Mouse (Mus musculus): ENCODE results near the gene Nhlrc2.

DNA sequence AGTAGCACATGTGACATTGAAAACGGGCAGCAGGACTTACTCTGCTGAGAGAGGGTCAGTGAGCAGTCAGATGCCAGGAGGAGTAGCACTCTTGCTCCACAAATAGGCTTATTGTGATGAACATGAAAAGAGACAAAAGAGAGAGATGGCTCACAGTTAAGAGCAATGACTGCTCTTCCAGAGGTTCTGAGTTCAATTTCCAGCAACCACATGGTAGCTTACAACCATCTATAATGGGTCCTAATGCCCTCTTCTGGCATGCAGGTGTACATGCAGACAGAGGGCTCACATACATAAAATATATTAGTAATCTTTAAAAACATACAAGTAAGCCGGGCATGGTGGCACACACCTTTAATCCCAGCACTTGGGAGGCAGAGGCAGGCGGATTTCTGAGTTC lies 5.1 kb downstream of the Nhlrc2 start:
- no peak for TF ChIP-seq USF1 (IDR thresholded peaks at IDR 0.05; ENCODE audit: low read depth)
- TF ChIP-seq CTCF (IDR thresholded peaks at IDR 0.05; ENCODE audit: control insufficient read depth, insufficient read depth, insufficient read length), result no peak
- no peak for TF ChIP-seq MAX (IDR thresholded peaks at IDR 0.05)
- no peak for TF ChIP-seq CEBPB (IDR thresholded peaks at IDR 0.05; ENCODE audit: low read depth)
- no peak for TF ChIP-seq MYOD1 (IDR thresholded peaks at IDR 0.05; ENCODE audit: control insufficient read depth, insufficient read length, low read depth)
- no peak for TF ChIP-seq FOSL1 (IDR thresholded peaks at IDR 0.05; ENCODE audit: insufficient read depth, low read length, poor library complexity, severe bottlenecking)
- no peak for TF ChIP-seq MYOG (IDR thresholded peaks at IDR 0.05; ENCODE audit: control insufficient read depth, extremely low read depth, insufficient read length)

All from C2C12 (cell line).